In the genomic region with DNA sequence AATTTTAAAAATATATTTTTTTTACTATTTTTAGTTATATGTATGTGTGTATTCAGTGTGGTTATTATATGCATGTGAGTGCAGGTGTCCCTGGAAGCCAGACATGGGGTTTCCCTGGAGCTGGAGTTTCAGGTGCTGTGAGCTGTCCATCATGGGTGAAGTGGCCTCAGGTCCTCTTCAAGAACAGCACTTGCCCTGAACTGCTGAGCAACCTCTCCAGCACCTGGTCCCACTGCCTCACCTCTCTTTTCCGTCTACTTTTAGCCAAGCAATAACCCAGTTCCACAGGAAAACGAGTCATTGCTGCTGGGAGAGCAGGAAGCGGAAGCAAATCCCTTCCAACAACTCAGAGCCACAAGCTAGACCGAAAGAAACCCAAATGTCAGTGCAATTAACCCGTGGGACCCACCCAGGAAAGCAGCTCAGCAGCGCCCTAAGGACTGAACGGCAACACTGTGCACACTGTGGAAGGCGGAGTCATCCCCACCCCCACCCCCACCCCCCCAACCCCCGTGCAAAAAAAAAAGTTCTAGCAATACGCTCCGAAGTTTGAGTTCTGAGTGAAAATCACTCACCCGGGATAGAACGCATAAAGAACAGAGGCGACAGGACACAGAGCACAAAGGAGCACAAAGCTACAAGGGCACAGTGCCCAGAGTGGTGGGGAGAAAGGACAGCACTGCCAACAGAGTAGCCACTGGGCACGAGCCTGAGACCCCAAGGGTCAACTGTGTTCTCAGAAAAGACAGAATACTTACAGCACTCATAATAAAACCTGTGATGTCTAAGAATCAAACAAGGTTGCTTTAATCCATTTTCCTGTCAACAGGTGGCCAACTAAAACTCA, we compare ENCODE assay signal across 15 mouse cellular contexts. TPM values are rescaled to one million over a fixed set of nuclear protein-coding genes. Genes with fewer than 3 reads are reported as not detected.
DNase-seq lines count a peak whose midpoint lies in the region; ATAC-seq and TF ChIP-seq lines count a peak whose summit lies in the region.
"Had no signal": no experiment of that assay in that cellular context is flagged by ENCODE, and none has a peak within 500 bp of the region (broad histone marks: within the 10 kb centered on the region; RNA-seq: fewer than 3 reads in every experiment).

No protein-coding gene starts in this region.

- intact Hi-C loops in gastrocnemius, adult 2 months (cut with DNase I): no loop called here

- DNase-seq in gastrocnemius, adult 2 months: no peak
- DNase-seq in gastrocnemius, adult 18-20 months (ENCODE audit: low spot score): no peak
- peak; percentile 47 for DNase-seq in midbrain, postnatal 0 days (ENCODE audit: low spot score)
- DNase-seq in spleen, postnatal 10 days (ENCODE audit: low spot score in 2 of 2): no peak
- DNase-seq: cerebellum, adult 8-10 months; gastrocnemius, postnatal 10 days; thymus, postnatal 4 days had no signal

- peaks cover 12% of the 10 kb centered on the region for H3K36me3 ChIP-seq in intestine, postnatal 0 days (ENCODE audit: control insufficient read depth, insufficient read depth)
- H3K36me3 ChIP-seq in intestine, embryonic 15.5 days: peaks cover 1% of the 10 kb centered on the region; the same call in 1 of the 2 replicates
- peaks cover 7% of the 10 kb centered on the region; the same call in 1 of the 2 replicates for H3K36me3 ChIP-seq in midbrain, postnatal 0 days (ENCODE audit: insufficient read depth, low read length)
- 0 out of 2 replicates have a peak, but pooled peaks cover 4% of the 10 kb centered on the region for H3K36me3 ChIP-seq in midbrain, embryonic 15.5 days (replicated peaks)

- no peaks in the 10 kb centered on the region for H3K9me3 ChIP-seq in intestine, postnatal 0 days (ENCODE audit: control insufficient read depth)
- no peaks in the 10 kb centered on the region for H3K9me3 ChIP-seq in intestine, embryonic 15.5 days
- no peaks in the 10 kb centered on the region for H3K9me3 ChIP-seq in midbrain, postnatal 0 days (ENCODE audit: low read length)
- H3K9me3 ChIP-seq in midbrain, embryonic 15.5 days: no peaks in the 10 kb centered on the region
- H3K9me3 ChIP-seq: limb, embryonic 15.5 days; neural tube, embryonic 13.5 days had no signal

- peak overlapping the region; percentile 8 for H3K4me3 ChIP-seq in gastrocnemius, adult 2 months
- no peak overlapping the region for H3K4me3 ChIP-seq in intestine, postnatal 0 days (ENCODE audit: low read depth, low read length)
- H3K4me3 ChIP-seq in intestine, embryonic 15.5 days (replicated peaks): no peak overlapping the region
- no peak overlapping the region for H3K4me3 ChIP-seq in midbrain, postnatal 0 days (ENCODE audit: low read depth, low read length)
- H3K4me3 ChIP-seq in midbrain, embryonic 15.5 days: no peak overlapping the region
- H3K4me3 ChIP-seq: limb, embryonic 15.5 days; neural tube, embryonic 13.5 days had no signal

- ATAC-seq in intestine, postnatal 0 days: no peak
- no peak for ATAC-seq in intestine, embryonic 15.5 days
- ATAC-seq in midbrain, postnatal 0 days (ENCODE audit: low FRiP score): no peak
- no peak for ATAC-seq in midbrain, embryonic 15.5 days (replicated peaks)
- no peak for ATAC-seq in megakaryocyte-erythroid progenitor cell, adult 5-6 weeks (replicated peaks; ENCODE audit: low FRiP score, low TSS enrichment, poor library complexity, severe bottlenecking)
- ATAC-seq: forebrain, embryonic 14.5 days; midbrain, embryonic 16.5 days had no signal

- 57% methylated on average over 15 of the region's 15 CpGs for WGBS in intestine, postnatal 0 days
- WGBS in intestine, embryonic 15.5 days: 61% methylated on average over 15 of the region's 15 CpGs
- 58% methylated on average over 15 of the region's 15 CpGs for WGBS in midbrain, postnatal 0 days
- WGBS in midbrain, embryonic 15.5 days: 64% methylated on average over 15 of the region's 15 CpGs

- H3K4me1 ChIP-seq in intestine, postnatal 0 days (replicated peaks; ENCODE audit: control insufficient read depth, insufficient read depth, low read length): no peaks in the 10 kb centered on the region; the same call in 1 of the 2 replicates
- H3K4me1 ChIP-seq in intestine, embryonic 15.5 days (replicated peaks): peaks cover 18% of the 10 kb centered on the region
- H3K4me1 ChIP-seq in midbrain, postnatal 0 days (ENCODE audit: insufficient read depth, low read length): no peaks in the 10 kb centered on the region
- H3K4me1 ChIP-seq in midbrain, embryonic 15.5 days: no peaks in the 10 kb centered on the region; the same call in 1 of the 2 replicates

- H3K27me3 ChIP-seq in intestine, postnatal 0 days (replicated peaks; ENCODE audit: control insufficient read depth, insufficient read depth, low read length): no peaks in the 10 kb centered on the region
- H3K27me3 ChIP-seq in intestine, embryonic 15.5 days (replicated peaks): no peaks in the 10 kb centered on the region
- no peaks in the 10 kb centered on the region for H3K27me3 ChIP-seq in midbrain, postnatal 0 days (ENCODE audit: insufficient read depth, low read length)
- H3K27me3 ChIP-seq in midbrain, embryonic 15.5 days (replicated peaks): no peaks in the 10 kb centered on the region
- H3K27me3 ChIP-seq: limb, embryonic 15.5 days; neural tube, embryonic 13.5 days had no signal

- H3K9ac ChIP-seq in intestine, postnatal 0 days (ENCODE audit: low read depth, low read length): no peak overlapping the region
- no peak overlapping the region for H3K9ac ChIP-seq in intestine, embryonic 15.5 days
- no peak overlapping the region for H3K9ac ChIP-seq in midbrain, postnatal 0 days (replicated peaks; ENCODE audit: low read length, poor library complexity, severe bottlenecking)
- H3K9ac ChIP-seq in midbrain, embryonic 15.5 days: no peak overlapping the region
- H3K9ac ChIP-seq: limb, embryonic 15.5 days; neural tube, embryonic 13.5 days had no signal

- TF ChIP-seq CTCF in gastrocnemius, adult 2 months (IDR thresholded peaks at IDR 0.05): no peak
- no peak for TF ChIP-seq CTCF in intestine, postnatal 0 days (IDR thresholded peaks at IDR 0.05; ENCODE audit: low read depth)
- no peak for TF ChIP-seq CTCF in midbrain, postnatal 0 days (IDR thresholded peaks at IDR 0.05)

- no peak overlapping the region for H3K4me2 ChIP-seq in intestine, postnatal 0 days (replicated peaks; ENCODE audit: low read depth)
- no peak overlapping the region; the same call in 1 of the 2 replicates for H3K4me2 ChIP-seq in intestine, embryonic 15.5 days (replicated peaks)
- no peak overlapping the region for H3K4me2 ChIP-seq in midbrain, postnatal 0 days (ENCODE audit: low read depth, low read length, poor library complexity, severe bottlenecking)
- no peak overlapping the region for H3K4me2 ChIP-seq in midbrain, embryonic 15.5 days
- H3K4me2 ChIP-seq: limb, embryonic 15.5 days; neural tube, embryonic 13.5 days had no signal

- peak overlapping the region; percentile 68 for H3K27ac ChIP-seq in gastrocnemius, adult 2 months
- 0 out of 2 replicates have a peak overlapping the region, but pooled peaks have one; percentile 28 for H3K27ac ChIP-seq in intestine, postnatal 0 days (ENCODE audit: low read depth, low read length)
- no peak overlapping the region for H3K27ac ChIP-seq in intestine, embryonic 15.5 days
- no peak overlapping the region for H3K27ac ChIP-seq in midbrain, postnatal 0 days (ENCODE audit: low read depth, low read length)
- H3K27ac ChIP-seq in midbrain, embryonic 15.5 days: no peak overlapping the region
- H3K27ac ChIP-seq: limb, embryonic 15.5 days; neural tube, embryonic 13.5 days had no signal

RNA-seq across cellular contexts. Expression of a gene that starts 24.6 kb away (rescaled TPM):
- total RNA-seq in gastrocnemius, adult 2 months (2021): 10 to 100 TPM; 15.4 to 22.4 TPM
- total RNA-seq in gastrocnemius, adult 18-20 months (2021): 10 to 100 TPM; 16.4 to 17.9 TPM
- 21.7 and 24.0 TPM in 2 replicates for polyA plus RNA-seq in intestine, postnatal 0 days (2015; fragmentation: Nextera tagmentation; extraction: Ambion mirVana)
- 27.9 and 28.7 TPM in 2 replicates for polyA plus RNA-seq in intestine, embryonic 15.5 days (2015; fragmentation: Nextera tagmentation; extraction: Ambion mirVana)
- total RNA-seq in midbrain, postnatal 0 days (2014; rRNA removed): 24.1 and 26.7 TPM in 2 replicates
- 13.7 and 14.1 TPM in 2 replicates for polyA plus RNA-seq in midbrain, postnatal 0 days (2015; fragmentation: Nextera tagmentation; extraction: Ambion mirVana)
- 16.4 and 16.7 TPM in 2 replicates for polyA plus RNA-seq in midbrain, embryonic 15.5 days (2015; fragmentation: Nextera tagmentation; extraction: Ambion mirVana)
- 5.8 and 7.2 TPM in 2 replicates for total RNA-seq in megakaryocyte-erythroid progenitor cell, adult 5-6 weeks (2014; fragmentation: Nextera tagmentation)
- 13.9 and 14.1 TPM in 2 replicates for total RNA-seq in megakaryocyte-erythroid progenitor cell, adult 5-6 weeks (2017)

Comparison
In these comparisons a context has a peak if more than half of its experiments do, and no peak if none do; other contexts are left out.
1. H3K27ac ChIP-seq: peak in gastrocnemius, adult 2 months (single experiment) and intestine, postnatal 0 days (single experiment); none in intestine, embryonic 15.5 days (single experiment), midbrain, postnatal 0 days (single experiment) and midbrain, embryonic 15.5 days (single experiment).